Mouse (Mus musculus): ENCODE measurements around the gene Fam110a. TPM values are rescaled to one million over a fixed set of nuclear protein-coding genes. Genes with fewer than 3 reads are reported as not detected.

Gene Fam110a
- polyA plus RNA-seq (2016; fragmentation: Nextera tagmentation; extraction: Ambion mirVana): 11.1 and 11.8 TPM in 2 replicates

DNA sequence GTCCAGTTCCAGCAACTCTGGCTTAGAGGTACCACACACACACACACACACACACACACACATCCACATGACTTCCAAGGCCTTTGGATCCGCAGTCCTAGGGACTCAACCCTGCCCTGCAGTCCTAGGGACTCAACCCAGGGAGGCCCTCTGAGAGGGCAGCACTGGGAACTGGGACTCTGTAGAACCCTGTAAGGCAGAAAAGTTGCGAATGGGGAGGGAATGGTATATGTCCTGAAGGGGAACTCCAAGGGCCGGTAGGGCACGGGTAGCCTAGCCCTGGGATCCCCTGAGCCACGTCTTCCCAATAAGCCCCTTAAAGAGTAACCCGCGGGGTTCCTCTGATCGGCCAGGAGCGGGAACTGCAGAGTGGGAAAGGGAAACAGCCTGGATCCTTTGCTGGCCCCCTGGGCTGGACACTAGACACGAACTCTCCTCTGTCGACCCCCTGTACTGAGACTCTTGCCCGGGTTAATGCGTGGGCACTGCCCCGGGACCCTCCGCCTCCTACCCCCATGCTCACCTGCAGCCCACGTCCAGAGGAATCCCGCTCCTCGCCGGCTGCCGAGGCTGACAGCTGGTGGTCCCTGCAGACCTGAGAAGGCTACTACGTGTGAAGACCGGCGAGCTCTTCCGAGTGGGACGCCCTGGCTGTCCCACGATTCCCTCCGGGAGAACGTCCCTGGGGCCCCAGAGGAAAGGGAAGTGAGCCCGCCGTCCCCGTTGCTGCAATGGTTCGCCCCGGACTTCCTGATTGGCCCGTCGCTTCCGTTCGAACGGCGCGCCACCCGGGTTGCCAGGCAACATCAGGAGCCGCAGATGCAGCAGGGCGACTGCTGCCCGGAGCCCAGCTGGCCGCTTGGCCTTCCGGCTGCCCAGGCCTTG lies at the start of gene Fam110a:
Gene Fam110a, minus strand, starts transcription at position 750 of the 885 bp plus-strand sequence.
- WGBS (ENCODE audit: insufficient replicate concordance): 2% methylated on average over 46 of the region's 46 CpGs
- Histone ChIP-seq H3K27me3 (replicated peaks) (peaks cover 27% of the 10 kb centered on the region), H3K9ac (peak within 1 kb of the TSS; percentile 87), H3K4me1 (peaks cover 50% of the 10 kb centered on the region), H3K4me3 (peak within 1 kb of the TSS; percentile 85), H3K36me3 (peaks cover 15% of the 10 kb centered on the region), H3K27ac (peak within 1 kb of the TSS; percentile 67), H3K4me2 (peak within 1 kb of the TSS; percentile 79), H3K9me3 (replicated peaks) (no peaks in the 10 kb centered on the region)
- peak; percentile 82 for ATAC-seq

DNA sequence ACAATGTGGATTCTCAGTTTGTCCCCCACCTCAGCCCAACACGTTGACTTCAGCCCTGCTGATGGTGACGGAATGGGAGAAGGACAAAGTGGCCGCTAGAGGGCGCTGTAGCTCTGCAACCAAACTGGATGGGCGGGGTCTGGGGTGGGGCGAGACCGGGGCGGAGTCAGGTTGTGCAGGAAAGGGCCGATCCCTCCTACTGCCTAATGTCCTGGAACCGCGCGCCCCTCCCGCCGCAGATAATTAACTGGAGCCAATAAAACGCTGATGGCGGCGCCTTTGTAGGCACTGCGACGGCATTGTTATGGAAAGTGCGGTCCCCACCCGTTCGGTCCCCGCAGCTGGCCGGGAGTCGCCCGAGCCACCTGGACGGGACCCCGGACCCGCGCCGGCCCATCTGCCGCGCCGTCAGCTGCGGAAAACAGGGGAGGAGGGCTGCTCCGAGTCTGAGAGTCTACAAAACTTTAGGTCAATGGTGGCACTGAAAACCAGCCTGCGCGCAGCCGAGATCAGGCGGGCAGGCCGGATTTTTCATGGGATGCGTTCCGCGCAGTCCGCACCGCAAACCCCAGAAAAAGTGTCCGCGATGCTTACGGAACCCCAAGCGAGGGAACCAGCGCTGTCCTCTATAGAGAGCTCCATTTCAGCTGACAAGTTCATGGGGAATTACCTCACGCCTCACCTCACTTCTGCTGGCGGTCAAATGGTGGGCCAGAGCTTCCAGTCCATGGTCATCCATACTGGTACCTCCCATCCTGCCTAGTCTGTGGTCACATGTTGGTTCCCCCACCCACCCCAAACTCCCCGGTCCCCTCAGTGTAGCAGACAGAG lies 49.4 kb upstream of the Fam110a start:
- H3K27ac ChIP-seq: no peak overlapping the region
- H3K9ac ChIP-seq: peak overlapping the region; percentile 56
- H3K27me3 ChIP-seq (replicated peaks): peaks cover 95% of the 10 kb centered on the region
- WGBS (ENCODE audit: insufficient replicate concordance): under 1% methylated on average over 54 of the region's 54 CpGs
- peak; percentile 92 for ATAC-seq
- no peaks in the 10 kb centered on the region for H3K9me3 ChIP-seq (replicated peaks)
- H3K36me3 ChIP-seq: no peaks in the 10 kb centered on the region
- H3K4me3 ChIP-seq: peak overlapping the region; percentile 55
- peaks cover 7% of the 10 kb centered on the region for H3K4me1 ChIP-seq
- peak overlapping the region; percentile 81 for H3K4me2 ChIP-seq

DNA sequence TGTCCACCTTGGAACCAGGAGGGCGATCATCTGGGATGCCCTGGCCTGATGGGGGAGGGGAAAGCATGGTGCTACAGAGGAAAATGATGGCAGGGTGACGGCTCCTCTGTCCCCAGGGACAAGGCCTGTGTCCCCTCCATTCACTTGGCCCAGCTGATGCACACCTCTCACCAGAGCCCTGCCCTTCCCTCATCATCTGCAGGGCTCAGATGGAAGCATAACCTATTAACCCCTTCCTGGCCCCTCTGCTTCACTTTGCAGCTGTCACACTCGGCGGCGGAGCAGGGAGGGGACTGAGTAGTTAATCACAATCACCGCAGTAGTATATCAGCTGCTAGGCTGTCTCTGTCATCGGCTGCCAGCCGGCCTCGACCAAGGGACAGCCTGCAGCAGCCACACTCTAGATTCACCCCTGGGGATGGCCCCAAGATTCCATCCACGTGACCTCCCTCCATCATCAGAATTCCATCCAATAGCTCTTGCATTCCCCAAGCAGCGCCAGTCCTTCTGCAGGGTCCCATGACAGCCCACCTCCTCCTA lies 44.9 kb upstream of the Fam110a start:
- H3K4me3 ChIP-seq: no peak overlapping the region
- peaks cover 6% of the 10 kb centered on the region for H3K4me1 ChIP-seq
- no peak overlapping the region for H3K27ac ChIP-seq
- no peaks in the 10 kb centered on the region for H3K36me3 ChIP-seq
- WGBS (ENCODE audit: insufficient replicate concordance): 58% methylated on average over 11 of the region's 11 CpGs
- H3K9ac ChIP-seq: no peak overlapping the region
- no peaks in the 10 kb centered on the region for H3K9me3 ChIP-seq (replicated peaks)
- H3K4me2 ChIP-seq: no peak overlapping the region
- ATAC-seq: no peak
- peaks cover 51% of the 10 kb centered on the region for H3K27me3 ChIP-seq (replicated peaks)

DNA sequence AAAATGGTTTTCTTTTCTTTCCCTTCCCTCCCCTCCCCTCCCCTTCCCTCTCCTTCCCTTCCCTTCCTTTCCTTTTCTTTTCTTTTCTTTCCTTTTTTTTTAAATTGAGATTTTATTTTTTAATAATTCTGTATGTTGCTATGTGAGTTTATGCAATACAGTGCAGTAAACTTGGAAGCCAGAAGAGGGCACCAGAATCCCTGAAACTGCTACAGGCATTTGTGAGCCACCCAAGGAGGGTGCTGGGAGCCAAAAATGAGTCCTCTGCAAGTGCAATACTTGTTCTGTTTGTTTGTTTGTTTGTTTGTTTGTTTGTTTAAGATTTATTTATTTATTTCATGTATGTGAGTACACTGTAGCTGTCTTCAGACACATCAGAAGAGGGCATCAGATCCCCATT lies 42.0 kb upstream of the Fam110a start:
- Histone ChIP-seq H3K27me3 (replicated peaks) (peaks cover 26% of the 10 kb centered on the region), H3K9ac (no peak overlapping the region), H3K36me3 (no peaks in the 10 kb centered on the region), H3K4me1 (no peaks in the 10 kb centered on the region), H3K27ac (no peak overlapping the region), H3K4me2 (no peak overlapping the region), H3K4me3 (no peak overlapping the region), H3K9me3 (replicated peaks) (no peaks in the 10 kb centered on the region)
- ATAC-seq: no peak

DNA sequence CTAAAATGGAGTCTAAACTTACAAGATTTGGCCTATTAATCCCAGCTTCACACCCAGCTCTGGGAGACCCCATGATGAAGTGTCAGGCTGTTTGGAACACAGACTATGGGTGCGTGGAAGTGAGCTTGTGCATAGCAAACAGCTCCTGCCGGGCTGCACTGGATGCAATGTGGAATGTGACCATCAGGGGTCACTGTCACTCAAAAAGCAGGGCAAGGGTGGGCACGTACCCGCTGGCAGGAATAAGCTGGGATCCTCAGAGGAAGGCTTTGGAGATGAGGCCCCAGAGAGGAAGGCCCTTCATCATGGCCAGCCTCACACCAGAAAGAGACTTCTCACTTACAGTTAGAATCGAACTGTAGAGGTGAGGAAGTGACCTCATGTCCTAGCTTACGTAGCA lies 40.2 kb upstream of the Fam110a start:
- no peak overlapping the region for H3K27ac ChIP-seq
- WGBS (ENCODE audit: insufficient replicate concordance): 23% methylated on average over 6 of the region's 6 CpGs

DNA sequence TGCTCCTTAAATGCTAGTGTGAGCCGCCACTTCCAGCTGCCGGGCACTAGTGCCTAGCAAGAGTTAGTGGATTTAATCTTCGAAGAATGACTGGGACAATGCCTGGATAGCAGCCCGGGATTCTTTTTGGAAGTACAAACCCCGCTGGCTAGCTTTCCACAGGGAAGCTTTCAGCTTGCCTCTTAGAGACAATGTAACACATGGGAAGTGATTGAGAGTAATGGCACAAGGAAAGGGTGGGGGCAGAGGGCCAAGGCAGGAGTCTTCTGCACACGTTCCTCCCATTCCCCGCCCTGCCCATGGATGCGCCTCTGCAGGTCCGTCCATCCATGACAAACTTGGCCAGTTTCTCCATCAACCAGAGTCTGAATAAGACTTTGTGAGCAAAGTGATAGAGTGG lies 36.6 kb upstream of the Fam110a start:
- WGBS (ENCODE audit: insufficient replicate concordance): 69% methylated on average over 9 of the region's 9 CpGs
- H3K27me3 ChIP-seq (replicated peaks): 0 out of 2 replicates have a peak, but pooled peaks cover 3% of the 10 kb centered on the region
- no peak overlapping the region for H3K27ac ChIP-seq
- no peak overlapping the region for H3K4me2 ChIP-seq
- H3K4me1 ChIP-seq: no peaks in the 10 kb centered on the region
- no peak overlapping the region for H3K9ac ChIP-seq
- H3K36me3 ChIP-seq: no peaks in the 10 kb centered on the region
- no peak overlapping the region for H3K4me3 ChIP-seq
- no peak for ATAC-seq
- H3K9me3 ChIP-seq (replicated peaks): no peaks in the 10 kb centered on the region

More for the DNA sequence above, 40.2 kb upstream of the Fam110a start:
- H3K4me2 ChIP-seq: no peak overlapping the region
- no peak; the same call in 1 of the 2 replicates for ATAC-seq
- H3K36me3 ChIP-seq: no peaks in the 10 kb centered on the region
- no peak overlapping the region for H3K4me3 ChIP-seq
- H3K4me1 ChIP-seq: no peaks in the 10 kb centered on the region
- no peak overlapping the region for H3K9ac ChIP-seq
- no peaks in the 10 kb centered on the region for H3K9me3 ChIP-seq (replicated peaks)
- H3K27me3 ChIP-seq (replicated peaks): peaks cover 9% of the 10 kb centered on the region

DNA sequence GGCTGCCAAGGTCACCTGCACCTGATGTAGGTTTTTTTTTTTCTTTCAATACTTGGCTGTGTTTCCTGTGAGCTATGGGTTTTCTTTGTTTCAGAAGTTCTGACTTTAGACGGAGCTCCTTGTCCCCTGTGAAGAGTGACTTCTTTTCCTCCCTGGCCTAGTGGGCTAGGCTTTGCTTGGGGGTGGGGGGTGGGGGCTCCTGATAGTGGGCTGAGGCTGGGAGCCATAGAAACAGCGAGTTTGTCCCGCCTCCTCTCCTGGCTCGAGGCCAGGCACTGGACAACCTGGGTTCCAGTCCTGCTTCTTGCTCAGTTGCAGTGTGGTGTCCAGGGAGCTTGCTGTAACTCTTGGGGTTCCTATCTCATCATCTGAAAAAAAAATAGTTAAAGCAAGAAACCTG lies 36.0 kb upstream of the Fam110a start:
- Histone ChIP-seq H3K27me3 (replicated peaks) (0 out of 2 replicates have a peak, but pooled peaks cover 3% of the 10 kb centered on the region), H3K4me3 (no peak overlapping the region), H3K9me3 (replicated peaks) (no peaks in the 10 kb centered on the region), H3K4me2 (no peak overlapping the region), H3K27ac (no peak overlapping the region), H3K9ac (no peak overlapping the region), H3K4me1 (no peaks in the 10 kb centered on the region), H3K36me3 (no peaks in the 10 kb centered on the region)
- WGBS (ENCODE audit: insufficient replicate concordance): 50% methylated on average over 4 of the region's 4 CpGs
- ATAC-seq: no peak

DNA sequence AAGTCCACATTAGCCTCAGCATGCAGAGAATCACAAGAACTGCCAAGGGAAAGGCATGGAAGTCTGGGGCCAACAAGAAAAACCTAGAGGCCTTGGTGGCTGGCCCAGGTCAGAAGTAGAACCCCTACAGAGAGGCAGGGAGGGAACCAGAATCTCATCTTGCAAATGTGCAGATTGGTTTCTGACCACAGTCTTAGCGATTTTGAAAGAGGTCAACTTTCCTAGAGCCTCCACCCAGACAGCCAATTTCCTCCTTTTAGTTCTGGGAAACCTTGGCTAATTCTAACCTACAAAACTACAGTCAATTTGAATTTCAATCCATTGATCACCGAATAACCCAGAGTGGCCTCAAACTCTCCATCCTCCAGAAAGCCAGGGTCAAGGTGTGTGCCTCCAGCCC lies 32.7 kb upstream of the Fam110a start:
- H3K27ac ChIP-seq: no peak overlapping the region

DNA sequence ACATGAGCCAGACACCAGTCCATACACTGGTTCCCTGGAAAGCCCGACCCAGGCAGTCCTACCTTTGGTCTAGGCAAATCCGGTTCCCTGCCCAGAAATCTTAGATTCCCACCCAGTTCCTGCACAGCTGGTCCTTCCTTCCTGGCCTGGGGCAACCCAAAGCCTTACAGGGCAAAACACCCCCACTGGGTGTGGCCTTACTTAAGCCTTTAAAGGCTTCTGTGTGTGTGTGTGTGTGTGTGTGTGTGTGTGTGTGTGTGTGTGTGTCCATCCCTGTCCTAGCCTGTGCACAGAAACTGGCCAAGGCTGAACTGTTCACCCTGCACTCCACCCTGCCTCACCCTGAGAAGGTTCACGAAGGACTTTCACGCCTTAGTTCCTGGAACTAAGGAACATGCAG lies 32.2 kb upstream of the Fam110a start:
- Histone ChIP-seq H3K9ac (no peak overlapping the region), H3K27me3 (replicated peaks) (0 out of 2 replicates have a peak, but pooled peaks cover 3% of the 10 kb centered on the region), H3K9me3 (replicated peaks) (no peaks in the 10 kb centered on the region), H3K4me2 (no peak overlapping the region), H3K27ac (no peak overlapping the region), H3K36me3 (no peaks in the 10 kb centered on the region), H3K4me3 (no peak overlapping the region), H3K4me1 (no peaks in the 10 kb centered on the region)
- peak; percentile 18; the same call in 1 of the 2 replicates for ATAC-seq
- WGBS (ENCODE audit: insufficient replicate concordance): 37% methylated on average over 4 of the region's 4 CpGs

More for the DNA sequence above, 32.7 kb upstream of the Fam110a start:
- Histone ChIP-seq H3K36me3 (no peaks in the 10 kb centered on the region), H3K9ac (no peak overlapping the region), H3K9me3 (replicated peaks) (no peaks in the 10 kb centered on the region), H3K4me1 (no peaks in the 10 kb centered on the region), H3K27me3 (replicated peaks) (0 out of 2 replicates have a peak, but pooled peaks cover 3% of the 10 kb centered on the region), H3K4me3 (no peak overlapping the region), H3K4me2 (no peak overlapping the region)
- no peak for ATAC-seq
- 55% methylated on average over 2 of the region's 2 CpGs for WGBS (ENCODE audit: insufficient replicate concordance)

DNA sequence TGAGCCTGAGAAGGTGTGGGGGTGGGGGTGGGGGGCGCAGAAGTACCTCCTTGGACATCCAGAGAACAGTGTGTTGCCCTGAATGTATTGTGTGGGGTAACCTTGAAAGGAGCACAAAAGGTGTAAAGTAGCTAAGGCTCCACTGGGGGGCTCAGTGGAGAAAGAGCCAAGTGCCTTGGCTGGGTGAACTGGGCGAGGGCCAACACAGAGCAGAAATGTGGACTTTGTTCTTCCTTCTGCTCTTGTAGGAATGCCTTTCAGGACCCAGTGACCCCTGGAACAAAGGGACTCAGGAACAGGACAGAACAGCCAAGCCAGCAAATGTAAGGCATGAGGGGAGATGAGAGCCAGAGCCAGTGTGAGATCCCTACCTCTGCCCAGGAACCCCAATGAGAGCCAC lies 31.7 kb upstream of the Fam110a start:
- Histone ChIP-seq H3K4me3 (no peak overlapping the region), H3K27me3 (replicated peaks) (0 out of 2 replicates have a peak, but pooled peaks cover 6% of the 10 kb centered on the region), H3K9me3 (replicated peaks) (no peaks in the 10 kb centered on the region), H3K27ac (no peak overlapping the region), H3K4me2 (no peak overlapping the region), H3K4me1 (no peaks in the 10 kb centered on the region), H3K9ac (no peak overlapping the region), H3K36me3 (no peaks in the 10 kb centered on the region)
- no peak; the same call in 1 of the 2 replicates for ATAC-seq
- WGBS (ENCODE audit: insufficient replicate concordance): 38% methylated on average over 2 of the region's 2 CpGs

DNA sequence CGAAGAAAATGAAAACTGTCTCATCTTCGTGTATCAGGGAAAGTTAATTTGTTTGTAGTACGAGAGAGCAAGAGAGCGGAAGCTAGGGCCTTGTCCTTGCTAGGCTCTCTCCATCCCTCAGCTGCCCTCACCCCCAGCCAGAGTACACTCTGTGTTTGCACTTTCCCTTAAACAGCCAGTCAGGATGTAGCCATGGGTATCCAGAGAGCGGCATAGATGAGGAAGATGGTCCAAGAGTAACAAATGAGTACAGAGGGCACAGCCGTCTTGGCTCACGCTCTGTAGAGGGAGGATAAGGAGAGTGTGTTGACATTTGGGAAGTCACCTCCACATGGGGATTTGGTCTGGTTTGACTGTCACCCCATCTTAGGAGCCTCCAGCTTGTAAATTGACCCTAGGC lies 30.6 kb upstream of the Fam110a start:
- H3K27ac ChIP-seq: no peak overlapping the region
- no peaks in the 10 kb centered on the region for H3K9me3 ChIP-seq (replicated peaks)
- no peak for ATAC-seq
- 0 out of 2 replicates have a peak, but pooled peaks cover 9% of the 10 kb centered on the region for H3K27me3 ChIP-seq (replicated peaks)
- 73% methylated on average over 7 of the region's 7 CpGs for WGBS (ENCODE audit: insufficient replicate concordance)
- no peak overlapping the region for H3K4me2 ChIP-seq
- no peaks in the 10 kb centered on the region for H3K4me1 ChIP-seq
- H3K9ac ChIP-seq: no peak overlapping the region
- no peaks in the 10 kb centered on the region for H3K36me3 ChIP-seq
- no peak overlapping the region for H3K4me3 ChIP-seq
